Mouse (Mus musculus) cortical plate, adult 2 months (tissue): ENCODE measurements at regions not wholly inside any gene's neighbourhood (a gene's known extent, or its start where the extent isn't known, plus 50 kb on each side); places are given as distances from the start of the nearest gene placed in this dataset.

Experiments used
- H3K27ac ChIP-seq: fragments of 200-500 bp; 2 replicates; pipeline ENCODE4 v1.5.1; 2012; ENCODE audit warnings: low read length, control low read depth, inconsistent platforms; ENCODE audit not compliant: insufficient read depth
- H3K4me1 ChIP-seq: fragments of 200-500 bp; 2 replicates; pipeline ENCODE4 v1.6.1; 2011; ENCODE audit warnings: low read length; ENCODE audit not compliant: control insufficient read depth, insufficient read depth
- H3K4me3 ChIP-seq: fragments of 200-500 bp; 2 replicates; pipeline ENCODE4 v1.5.1; 2011; ENCODE audit warnings: mild to moderate bottlenecking, low read length, control low read depth; ENCODE audit not compliant: insufficient read depth
- CTCF ChIP-seq: fragments of 200-500 bp; IDR thresholded peaks from 2 replicates; pipeline ENCODE4 v1.5.1; 2011; ENCODE audit warnings: mild to moderate bottlenecking, control low read depth, low read length; ENCODE audit not compliant: insufficient read depth; ENCODE audit errors: extremely low read depth
- POLR2A ChIP-seq: fragments of 200-500 bp; IDR thresholded peaks from 2 replicates; pipeline ENCODE4 v1.6.1; 2011; ENCODE audit warnings: mild to moderate bottlenecking, low read length, control low read depth; ENCODE audit not compliant: insufficient read depth; ENCODE audit errors: extremely low read depth

DNA sequence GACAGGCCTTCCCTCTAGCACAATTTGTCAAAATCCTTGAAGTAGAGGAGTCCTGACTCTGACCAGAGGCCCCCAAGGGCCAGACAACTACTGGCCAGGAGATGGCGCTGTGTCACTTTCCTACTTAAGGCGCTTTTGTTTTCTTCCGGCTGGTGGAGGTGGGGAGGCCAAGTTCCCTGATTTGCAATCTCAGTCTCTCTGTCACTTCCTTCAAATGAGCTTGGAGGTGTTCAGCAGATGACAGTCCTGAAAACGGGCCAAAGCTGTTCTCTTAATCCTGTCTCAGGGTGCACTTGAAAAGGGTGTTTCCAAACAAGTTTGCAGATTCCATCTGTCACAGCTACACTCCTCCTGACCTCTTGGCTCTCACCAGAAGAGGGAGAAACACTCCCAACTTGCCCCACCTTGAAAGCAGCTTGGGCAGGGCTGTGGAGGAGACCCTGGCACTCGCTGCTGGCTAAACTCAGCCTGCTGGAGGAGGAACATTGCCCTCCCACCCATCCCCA is 124.2 kb upstream of the Rcn1 start:
- no peak overlapping the region for H3K27ac ChIP-seq
- TF ChIP-seq POLR2A (no peak), CTCF (peak; percentile 45)

DNA sequence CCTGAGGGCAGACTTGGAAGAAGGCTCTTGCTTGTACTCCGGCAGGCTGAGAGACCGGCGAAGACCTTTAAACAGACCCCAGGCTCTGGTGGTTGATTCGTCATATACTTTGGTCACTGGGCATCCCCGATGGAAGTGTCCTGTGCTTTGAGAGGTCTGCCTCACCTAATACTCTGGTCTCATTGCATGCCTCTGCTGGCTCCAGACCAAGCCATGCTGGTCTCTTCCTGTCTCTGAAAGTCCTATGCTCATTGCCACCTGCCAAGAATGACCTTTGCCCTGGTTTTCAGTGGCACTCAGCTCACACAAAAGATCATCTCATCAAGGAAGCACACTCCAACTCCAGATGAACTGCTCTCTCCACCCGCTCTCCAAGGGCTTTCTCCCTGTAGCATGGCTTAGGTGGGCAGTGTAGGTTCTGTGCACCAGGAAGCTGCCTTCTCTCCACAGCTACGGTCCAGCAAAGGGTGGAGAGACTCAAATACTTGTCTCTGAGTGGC is 126.0 kb upstream of the Rcn1 start:
- Histone ChIP-seq H3K4me1 (no peaks in the 10 kb centered on the region), H3K4me3 (no peak overlapping the region), H3K27ac (no peak overlapping the region)
- TF ChIP-seq POLR2A, result no peak
- TF ChIP-seq CTCF, result no peak

More for the DNA sequence above, 124.2 kb upstream of the Rcn1 start:
- no peak overlapping the region for H3K4me3 ChIP-seq
- no peaks in the 10 kb centered on the region for H3K4me1 ChIP-seq

DNA sequence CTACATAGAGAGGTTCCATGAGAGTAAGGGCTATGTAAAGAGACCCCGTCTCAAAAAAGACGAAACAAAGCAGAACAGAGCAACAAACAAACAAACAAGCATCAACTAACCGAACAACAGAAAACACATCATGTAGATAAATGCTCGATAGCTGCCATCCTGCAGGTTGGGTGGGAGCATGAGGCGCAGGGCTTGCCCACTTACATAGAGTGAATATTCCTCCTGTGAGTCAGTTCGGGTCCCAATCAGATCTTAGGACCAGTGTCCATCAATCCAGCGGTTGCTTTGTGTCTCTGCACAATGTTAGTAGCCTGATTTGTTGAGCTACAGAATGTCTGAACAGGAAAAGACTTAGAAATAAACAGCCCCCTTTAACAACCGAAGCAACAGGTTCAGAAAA is 129.4 kb upstream of the Rcn1 start:
- H3K4me3 ChIP-seq, result no peak overlapping the region
- no peak overlapping the region for H3K27ac ChIP-seq
- TF ChIP-seq CTCF (no peak), POLR2A (no peak)
- H3K4me1 ChIP-seq, result no peaks in the 10 kb centered on the region

DNA sequence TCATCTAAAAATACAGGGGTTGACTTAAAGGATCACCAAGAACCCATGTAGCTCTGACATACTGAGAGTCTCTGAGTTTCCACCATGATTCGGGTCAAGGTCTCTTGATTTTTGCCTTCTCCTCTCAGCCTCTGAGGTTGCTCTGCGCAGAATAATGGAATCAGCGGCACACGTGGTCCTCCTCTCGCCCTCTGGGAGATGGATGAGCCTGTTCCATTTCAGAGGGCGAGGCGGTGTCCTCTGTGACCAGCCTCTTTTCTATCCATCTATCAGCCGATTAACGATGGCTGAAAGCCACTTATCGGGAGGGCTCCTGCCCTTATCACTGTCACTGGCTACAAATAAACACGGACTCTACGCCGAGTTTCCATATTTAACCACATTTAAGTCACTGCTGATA is 124.6 kb upstream of the Pax6 start:
- Histone ChIP-seq H3K4me3 (no peak overlapping the region), H3K4me1 (no peaks in the 10 kb centered on the region), H3K27ac (no peak overlapping the region)
- TF ChIP-seq POLR2A, result no peak
- no peak for TF ChIP-seq CTCF

DNA sequence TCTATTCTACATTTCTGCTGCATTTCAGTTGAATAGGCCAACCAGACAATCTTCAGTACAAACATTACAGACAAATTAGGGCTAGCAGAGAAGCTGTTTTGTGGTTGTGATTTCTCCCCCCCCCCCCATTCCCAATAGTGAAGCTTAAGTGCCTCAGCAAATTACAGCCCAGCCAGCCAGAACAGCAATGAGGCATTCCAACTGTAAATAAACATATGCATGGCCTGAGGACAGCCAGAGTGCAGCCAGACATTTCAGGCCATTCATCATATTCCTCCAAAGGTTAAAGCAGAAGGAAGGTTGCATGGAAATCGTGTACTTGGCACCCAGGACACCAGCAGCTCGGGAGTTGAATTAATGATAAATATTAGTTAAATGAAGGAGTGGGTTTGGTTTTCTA is 116.6 kb upstream of the Pax6 start:
- no peak overlapping the region for H3K4me3 ChIP-seq
- no peak overlapping the region for H3K27ac ChIP-seq
- no peak for TF ChIP-seq CTCF
- no peak for TF ChIP-seq POLR2A
- H3K4me1 ChIP-seq, result no peaks in the 10 kb centered on the region

DNA sequence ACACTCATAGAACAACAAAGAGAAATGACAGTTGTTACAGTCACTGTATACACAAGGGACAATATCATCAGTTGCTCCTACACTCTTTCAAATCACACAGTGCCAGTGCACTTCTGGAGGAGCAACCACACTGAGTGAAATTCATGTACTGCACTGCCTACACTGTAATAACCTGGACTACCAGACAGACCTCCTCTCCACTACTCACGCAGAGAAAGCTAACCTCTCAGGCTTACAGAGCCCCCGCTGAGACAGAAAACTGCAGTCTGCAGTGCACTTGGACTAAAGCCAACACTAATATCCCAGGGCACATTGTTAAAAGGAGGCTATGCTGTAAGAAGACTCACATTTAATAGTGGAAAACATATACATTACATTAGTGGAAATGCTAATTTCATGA is 81.9 kb upstream of the Pax6 start:
- H3K4me1 ChIP-seq, result no peaks in the 10 kb centered on the region
- no peak overlapping the region for H3K4me3 ChIP-seq
- H3K27ac ChIP-seq, result no peak overlapping the region
- TF ChIP-seq CTCF, result no peak
- no peak for TF ChIP-seq POLR2A

DNA sequence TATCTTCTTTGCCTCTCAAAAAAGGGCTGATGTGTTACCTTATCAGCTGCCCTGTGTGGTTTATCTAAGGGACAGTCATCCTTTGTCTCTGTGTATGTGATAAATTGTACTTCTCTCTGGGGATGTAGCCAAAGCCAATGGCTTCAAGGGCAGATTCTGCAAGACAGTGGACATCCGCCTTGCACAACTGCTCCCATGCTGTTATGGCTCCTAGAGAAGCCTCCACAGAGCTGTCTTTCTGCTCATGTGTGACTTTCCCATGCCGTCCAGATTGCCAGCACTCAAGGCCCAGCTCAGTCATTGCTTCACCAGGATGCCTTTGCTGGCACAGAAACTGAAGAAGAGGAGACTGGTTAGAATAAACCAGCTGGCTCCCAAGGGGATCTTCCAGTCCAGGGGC is 74.6 kb upstream of the Pax6 start:
- H3K27ac ChIP-seq, result no peak overlapping the region
- no peak overlapping the region for H3K4me3 ChIP-seq
- no peaks in the 10 kb centered on the region for H3K4me1 ChIP-seq
- TF ChIP-seq POLR2A, result no peak
- TF ChIP-seq CTCF, result no peak

DNA sequence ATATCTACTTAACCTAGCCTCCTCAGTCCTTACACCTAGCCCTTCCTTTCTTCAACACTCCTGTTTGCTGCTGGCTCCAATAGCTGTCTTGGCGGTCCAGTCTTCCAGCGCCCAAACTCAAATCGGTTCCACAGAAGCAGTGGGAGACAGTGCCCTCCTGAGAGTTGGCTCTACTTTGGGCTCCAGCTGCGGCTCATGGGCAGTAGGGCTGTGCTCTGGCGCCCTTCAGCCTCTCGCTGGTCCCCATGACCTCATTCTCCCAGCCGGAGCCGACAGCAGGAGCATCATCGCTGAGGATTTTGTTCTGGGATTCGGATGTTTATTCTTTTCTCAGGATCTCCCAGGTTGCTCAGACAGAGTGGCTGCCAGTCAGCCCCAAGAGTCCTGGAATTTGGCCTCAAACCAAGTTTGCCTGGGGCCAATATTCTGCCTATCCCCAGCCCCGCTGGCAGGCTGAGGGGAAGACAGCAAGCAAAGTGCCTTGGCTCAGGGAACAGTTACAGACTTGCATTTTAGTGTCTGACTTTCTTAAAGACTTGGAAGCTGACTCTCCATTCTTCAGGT is 64.1 kb upstream of the Pax6 start:
- no peaks in the 10 kb centered on the region for H3K4me1 ChIP-seq
- no peak for TF ChIP-seq CTCF
- TF ChIP-seq POLR2A, result no peak

DNA sequence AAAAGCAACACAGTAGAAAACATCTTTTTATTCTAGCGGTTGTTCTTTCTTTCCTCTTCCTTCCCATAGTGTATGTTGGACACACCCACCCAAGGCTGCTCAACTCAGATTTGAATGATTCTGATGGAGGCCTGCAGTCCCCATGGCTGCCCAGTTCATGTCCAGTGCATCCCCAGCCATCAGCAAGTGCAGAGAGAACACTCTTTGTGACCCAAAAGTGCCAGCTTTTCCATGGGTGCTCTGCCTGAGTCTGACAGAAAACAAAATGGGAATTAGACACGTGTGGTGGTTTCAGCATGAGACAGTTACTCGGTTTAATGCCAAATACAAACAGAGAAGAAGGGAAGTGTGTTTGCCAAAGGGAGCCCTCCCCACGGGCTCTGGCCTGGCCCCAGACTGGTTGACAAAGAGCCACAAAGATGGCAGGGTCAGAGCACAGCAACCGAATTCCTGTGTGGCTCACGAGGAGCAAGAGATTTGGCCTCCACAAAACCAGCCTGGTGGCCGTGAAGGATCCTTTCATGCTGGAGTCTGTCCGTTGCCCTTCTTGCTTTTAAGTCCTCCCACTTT is 60.6 kb upstream of the Pax6 start:
- H3K27ac ChIP-seq, result no peak overlapping the region
- no peaks in the 10 kb centered on the region for H3K4me1 ChIP-seq
- no peak overlapping the region for H3K4me3 ChIP-seq
- TF ChIP-seq POLR2A (no peak), CTCF (no peak)

More for the DNA sequence above, 64.1 kb upstream of the Pax6 start:
- no peak overlapping the region for H3K4me3 ChIP-seq
- no peak overlapping the region for H3K27ac ChIP-seq

DNA sequence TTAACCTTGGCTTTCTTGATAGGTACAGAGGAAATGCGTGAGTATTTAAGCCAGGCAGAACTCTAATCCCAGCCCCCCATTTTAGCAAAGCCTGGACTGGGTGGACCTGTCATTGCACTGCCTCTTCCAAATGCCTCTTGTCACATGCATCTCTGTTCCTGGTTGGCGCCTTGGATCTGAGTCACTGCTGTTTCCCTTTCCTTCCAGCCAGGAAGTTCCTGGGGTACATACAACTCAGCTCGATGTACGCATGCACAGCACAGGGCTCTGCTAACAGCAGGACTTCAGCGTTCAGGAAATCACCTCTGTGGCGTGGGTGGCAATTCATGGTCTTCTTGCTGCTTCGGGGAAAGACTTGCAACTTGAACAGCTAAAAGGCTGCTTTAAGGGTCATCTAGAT is 59.9 kb upstream of the Pax6 start:
- no peak overlapping the region for H3K4me3 ChIP-seq
- H3K27ac ChIP-seq, result no peak overlapping the region
- no peaks in the 10 kb centered on the region for H3K4me1 ChIP-seq
- TF ChIP-seq POLR2A (no peak), CTCF (no peak)
